Mouse (Mus musculus): ENCODE data around the gene Wfikkn1. TPM values are rescaled to one million over a fixed set of nuclear protein-coding genes. Genes with fewer than 3 reads are reported as not detected.

Wfikkn1 gene
- 1 to 10 TPM; 1.3 to 2.2 TPM for total RNA-seq (2021)

- intact Hi-C loops (cut with DNase I): no loop called here
These were observed at the start of gene Wfikkn1 for GRCm38 (mm10) chr17:25880196-25880910. Gene Wfikkn1, minus strand, starts transcription at chr17:25880858.

DNA sequence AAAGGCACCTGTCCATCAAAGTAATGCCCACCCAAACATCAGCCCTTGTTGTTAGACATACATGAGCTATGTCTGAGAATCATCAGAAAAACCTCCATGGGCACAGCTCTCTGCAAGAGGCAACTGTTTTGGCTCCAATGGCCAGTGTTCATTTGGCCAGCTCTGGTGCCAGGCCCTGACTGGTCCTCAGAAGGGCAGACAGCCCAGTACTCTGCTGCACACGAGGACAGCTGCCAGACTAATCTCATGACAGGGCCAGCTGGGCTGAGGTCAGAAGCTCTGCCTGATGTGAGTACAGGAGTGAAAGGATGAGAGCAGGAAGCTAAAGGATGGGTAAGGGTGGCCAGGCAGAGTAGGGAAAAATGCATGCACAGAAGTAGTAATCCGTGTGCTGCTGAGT lies 44.7 kb upstream of the Wfikkn1 start:
- intact Hi-C loops (cut with DNase I): no loop called here
- peak; percentile 80 for DNase-seq

More at GRCm38 (mm10) chr17:25880196-25880910, at the start of gene Wfikkn1:
- no peak for DNase-seq

GRCm38 (mm10) chr17:25922120-25922519 lies 41.5 kb upstream of the Wfikkn1 start:
- intact Hi-C loops (cut with DNase I): no loop called here
- DNase-seq: peak; percentile 37

GRCm38 (mm10) chr17:25919786-25920642 lies 39.4 kb upstream of the Wfikkn1 start:
- DNase-seq: peak; percentile 100
- intact Hi-C loops (cut with DNase I): no loop called here

DNA sequence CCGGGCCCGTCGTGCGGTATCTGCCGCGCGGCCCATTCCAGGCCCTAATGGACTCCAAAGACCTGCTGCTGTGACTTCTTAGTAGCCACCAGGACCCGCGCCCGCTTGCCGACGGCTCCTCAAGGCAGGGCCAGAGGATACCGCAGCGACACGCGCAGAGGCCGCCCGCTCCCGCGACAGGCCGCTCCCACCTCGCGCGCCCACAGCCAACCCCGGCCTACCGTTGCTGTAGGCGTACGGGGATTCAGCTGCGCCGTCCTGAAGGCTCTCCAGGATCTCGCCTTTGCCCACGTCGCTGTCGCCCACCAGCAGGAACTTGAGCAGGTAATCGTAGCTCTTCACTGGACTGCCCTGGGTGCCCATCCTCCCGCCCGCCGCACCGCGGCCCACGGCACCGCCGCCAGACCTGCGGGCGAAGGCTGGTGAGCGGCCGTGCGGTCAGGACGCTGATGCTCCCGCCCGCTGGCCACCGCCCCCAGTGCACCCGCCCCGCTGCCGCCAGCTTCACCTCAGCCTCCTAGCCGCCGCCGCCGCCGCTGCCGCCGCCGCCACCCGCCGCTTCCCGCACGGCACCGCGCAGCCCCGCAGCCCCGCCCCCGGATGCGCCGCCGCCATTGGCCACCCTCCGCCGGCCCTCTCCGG lies 38.6 kb upstream of the Wfikkn1 start, which contains the start of gene Rab40c:
Rab40c (minus strand) TSS at position 584 of the 642 bp plus-strand sequence.
- intact Hi-C loops (cut with DNase I): no loop called here
- peak; percentile 46 for DNase-seq

DNA sequence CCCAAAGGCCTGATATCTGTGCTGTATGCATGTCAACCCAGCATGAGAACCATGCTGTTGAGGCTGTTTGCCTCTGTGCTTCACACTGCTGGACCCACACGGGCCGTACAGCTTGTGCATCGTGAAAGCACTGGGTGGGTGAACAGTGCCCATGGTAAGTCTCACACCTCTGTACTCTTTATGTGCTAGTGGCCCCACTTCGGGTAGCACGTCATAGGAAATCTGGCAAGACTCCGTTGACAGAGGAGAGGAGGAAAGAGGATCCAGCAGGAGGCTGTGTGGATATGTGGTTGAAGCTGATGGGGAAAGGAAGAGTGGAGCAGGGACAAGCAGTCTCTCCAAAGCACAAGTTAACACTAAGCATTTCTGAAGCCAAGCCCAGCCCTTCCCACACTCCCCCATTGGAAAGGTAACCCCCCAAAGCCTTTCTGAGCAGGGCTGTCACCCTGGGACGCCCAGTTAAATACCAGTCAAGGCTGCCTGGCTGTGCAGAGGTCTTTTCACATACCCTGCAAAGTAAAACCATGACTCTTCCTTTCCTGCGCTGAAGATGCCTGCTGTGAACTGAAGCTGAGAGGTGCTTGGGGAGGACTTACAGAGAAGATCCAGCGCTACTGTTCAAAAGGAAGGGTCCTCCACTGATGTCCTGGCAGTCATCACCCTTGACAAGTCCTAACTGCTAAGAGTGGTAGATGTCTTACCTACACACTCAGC lies 37.5 kb upstream of the Wfikkn1 start:
- no peak for DNase-seq
- intact Hi-C loops (cut with DNase I): no loop called here

- intact Hi-C loops (cut with DNase I): no loop called here
These were observed 36.4 kb upstream of the Wfikkn1 start for GRCm38 (mm10) chr17:25916931-25917647.

GRCm38 (mm10) chr17:25914295-25914694 lies 33.6 kb upstream of the Wfikkn1 start:
- DNase-seq: no peak
- intact Hi-C loops (cut with DNase I): no loop called here

More at GRCm38 (mm10) chr17:25916931-25917647, 36.4 kb upstream of the Wfikkn1 start:
- no peak for DNase-seq

DNA sequence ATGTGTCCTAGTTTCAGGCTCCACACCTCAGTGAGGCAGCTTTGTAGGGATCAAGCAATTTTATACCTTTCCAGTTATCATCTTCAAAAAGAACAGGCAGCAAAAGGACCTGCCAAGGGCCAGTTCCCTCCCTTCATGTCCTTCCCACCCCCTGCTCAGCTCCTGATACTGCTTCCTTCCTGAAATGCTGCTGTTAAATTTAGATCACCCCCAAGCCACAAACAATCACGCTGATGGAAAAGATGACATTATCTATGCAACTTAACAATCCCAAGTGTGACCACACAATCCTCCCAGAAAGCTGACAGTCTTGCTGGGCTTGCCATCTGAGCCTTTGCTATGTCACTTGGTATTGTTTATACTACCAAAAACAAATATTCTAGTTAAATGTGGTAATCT lies 33.2 kb upstream of the Wfikkn1 start:
- no peak for DNase-seq
- intact Hi-C loops (cut with DNase I): no loop called here

- intact Hi-C loops (cut with DNase I): no loop called here
- DNase-seq: no peak
These were observed 32.7 kb upstream of the Wfikkn1 start for GRCm38 (mm10) chr17:25913186-25913876.

DNA sequence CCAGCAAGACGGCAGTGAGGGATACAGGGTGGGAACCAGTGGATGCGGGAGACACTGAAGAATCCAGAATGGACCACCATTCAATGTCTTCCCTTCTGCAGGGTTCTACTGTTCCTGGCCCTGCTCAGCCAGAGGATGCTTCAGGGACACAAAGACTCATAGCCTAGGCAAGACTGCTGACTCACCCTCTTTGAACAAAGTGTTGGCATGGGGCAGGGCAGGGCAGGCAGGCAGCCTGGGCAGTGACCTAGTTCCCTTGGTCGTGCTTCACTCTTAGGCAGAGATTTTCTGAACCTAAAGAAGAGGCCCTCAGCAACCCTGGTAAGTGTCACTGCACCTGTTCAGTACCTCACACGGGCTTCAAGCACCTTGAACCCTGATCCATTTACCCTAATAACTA lies 31.2 kb upstream of the Wfikkn1 start:
- DNase-seq: no peak
- intact Hi-C loops (cut with DNase I): no loop called here

GRCm38 (mm10) chr17:25907640-25908039 lies 27.0 kb upstream of the Wfikkn1 start:
- intact Hi-C loops (cut with DNase I): no loop called here
- DNase-seq: no peak

DNA sequence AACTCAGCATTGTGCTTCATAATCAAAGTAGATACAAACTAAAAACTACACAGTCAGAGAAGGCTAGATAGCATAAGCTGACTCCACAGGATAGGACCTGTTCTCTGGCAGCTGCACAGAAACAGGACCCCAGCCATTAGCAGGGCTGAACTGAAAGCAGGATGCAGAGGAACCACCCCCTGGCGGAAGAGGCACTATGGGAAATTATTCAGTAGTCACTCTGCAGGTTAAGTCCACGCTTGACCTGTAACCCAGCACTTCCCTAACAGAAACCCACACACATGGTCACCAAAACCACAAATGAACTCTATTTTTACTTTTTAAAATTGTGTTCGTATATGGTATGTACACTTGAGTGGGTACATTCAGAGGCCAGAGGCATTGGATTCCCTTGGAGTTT lies 22.4 kb upstream of the Wfikkn1 start:
- intact Hi-C loops (cut with DNase I): no loop called here
- DNase-seq: no peak

GRCm38 (mm10) chr17:25900193-25900592 lies 19.5 kb upstream of the Wfikkn1 start:
- no peak for DNase-seq
- intact Hi-C loops (cut with DNase I): no loop called here

GRCm38 (mm10) chr17:25895891-25896290 lies 15.2 kb upstream of the Wfikkn1 start:
- no peak for DNase-seq
- intact Hi-C loops (cut with DNase I): no loop called here

GRCm38 (mm10) chr17:25895415-25895814 lies 14.8 kb upstream of the Wfikkn1 start:
- DNase-seq: no peak
- intact Hi-C loops (cut with DNase I): no loop called here

DNA sequence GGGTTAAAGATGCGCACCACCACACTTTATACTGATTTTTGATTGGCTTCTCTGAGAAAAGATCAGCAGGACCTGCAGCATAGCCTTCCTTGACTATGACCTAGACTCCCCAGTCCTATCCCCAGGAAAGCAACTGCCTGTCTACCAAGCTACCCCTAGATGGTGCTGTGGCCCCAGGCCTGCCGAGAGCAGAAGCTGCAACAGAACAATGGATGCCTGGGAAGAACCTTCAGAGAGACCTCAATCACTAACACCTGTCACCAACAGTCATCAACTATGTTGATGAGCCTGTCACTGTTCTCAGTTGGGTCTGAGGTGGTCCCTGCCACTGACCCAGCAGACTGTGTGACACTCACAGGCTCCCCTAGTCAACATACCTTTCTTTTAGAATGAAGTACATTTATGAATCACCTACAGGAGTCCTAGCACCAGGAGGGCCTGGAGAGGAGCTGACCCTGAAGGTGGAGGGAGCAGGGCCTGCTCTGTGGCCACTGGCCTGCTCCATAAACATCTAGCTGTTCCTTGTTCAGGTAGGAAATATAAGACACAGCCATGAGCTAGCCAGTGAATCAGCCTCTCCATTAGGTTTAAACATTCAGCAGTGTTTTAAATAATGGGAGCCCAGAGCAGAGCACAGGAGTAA lies 13.4 kb upstream of the Wfikkn1 start:
- DNase-seq: peak; percentile 75
- intact Hi-C loops (cut with DNase I): no loop called here

DNA sequence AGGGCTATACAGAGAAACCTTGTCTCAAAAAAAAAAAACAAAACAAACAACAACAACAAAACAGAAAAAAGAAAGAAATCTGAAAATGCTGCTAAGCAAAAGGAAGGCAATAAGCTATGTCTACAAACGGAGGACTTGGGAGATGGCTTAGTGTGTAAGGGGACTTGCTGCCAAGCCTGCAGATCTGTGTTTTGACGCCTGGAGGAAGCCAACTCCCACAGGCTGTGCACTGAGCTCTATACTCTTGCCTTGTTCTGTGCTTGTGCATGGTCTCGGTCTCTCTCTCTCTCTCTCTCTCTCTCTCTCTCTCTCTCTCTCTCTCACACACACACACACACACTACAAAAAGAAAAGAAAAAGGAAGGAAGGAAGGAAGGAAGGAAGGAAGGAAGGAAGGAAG lies 8.2 kb upstream of the Wfikkn1 start:
- intact Hi-C loops (cut with DNase I): no loop called here
- no peak for DNase-seq

GRCm38 (mm10) chr17:25887467-25887866 lies 6.8 kb upstream of the Wfikkn1 start:
- DNase-seq: no peak
- intact Hi-C loops (cut with DNase I): no loop called here
